9 mouse cellular contexts compared by ENCODE assay signal in genomic region chr3:65441586-65442111, GRCm38 (mm10). TPM values are rescaled to one million over a fixed set of nuclear protein-coding genes. Genes with fewer than 3 reads are reported as not detected.
DNase-seq lines count a peak whose midpoint lies in the region; ATAC-seq and TF ChIP-seq lines count a peak whose summit lies in the region.
"Had no signal": no experiment of that assay in that cellular context is flagged by ENCODE, and none has a peak within 500 bp of the region (broad histone marks: within the 10 kb centered on the region; RNA-seq: fewer than 3 reads in every experiment).

No protein-coding gene starts in this region.

- no peaks in the 10 kb centered on the region for H3K9me3 ChIP-seq in hindbrain, embryonic 13.5 days
- no peaks in the 10 kb centered on the region for H3K9me3 ChIP-seq in stomach, postnatal 0 days (ENCODE audit: control insufficient read depth, low read length)

- peak; percentile 23 to 25 for DNase-seq in urinary bladder, postnatal 36 days (ENCODE audit: low spot score in 2 of 2)
- no peak for DNase-seq in urinary bladder, adult 18-20 months (ENCODE audit: low spot score in 2 of 2)
- peak; percentile 66 to 72 for DNase-seq in frontal cortex, adult 2 months (ENCODE audit: extremely low spot score in 1 of 2, low spot score in 1 of 2)
- DNase-seq in layer of hippocampus, postnatal 25 days (ENCODE audit: extremely low spot score in 1 of 2, low spot score in 1 of 2), result peak; percentile 17 to 20
- no peak for DNase-seq in stomach, postnatal 0 days (ENCODE audit: low spot score)
- DNase-seq in adrenal gland, postnatal 25 days, result no peak

- H3K4me1 ChIP-seq in hindbrain, embryonic 13.5 days (replicated peaks), result peaks cover 10% of the 10 kb centered on the region
- no peaks in the 10 kb centered on the region for H3K4me1 ChIP-seq in stomach, postnatal 0 days (replicated peaks; ENCODE audit: control insufficient read depth, insufficient read depth)

- H3K4me2 ChIP-seq in hindbrain, embryonic 13.5 days, result no peak overlapping the region
- H3K4me2 ChIP-seq in stomach, postnatal 0 days (replicated peaks; ENCODE audit: low read depth), result peak overlapping the region; percentile 32; the same call in 1 of the 2 replicates

- no peak for TF ChIP-seq CTCF in stomach, postnatal 0 days (IDR thresholded peaks at IDR 0.05; ENCODE audit: low read depth)

- no peaks in the 10 kb centered on the region for H3K36me3 ChIP-seq in hindbrain, embryonic 13.5 days
- H3K36me3 ChIP-seq in stomach, postnatal 0 days (ENCODE audit: control insufficient read depth, insufficient read depth, low read length), result no peaks in the 10 kb centered on the region

- H3K27ac ChIP-seq in hindbrain, embryonic 13.5 days, result peak overlapping the region; percentile 68
- peak overlapping the region; percentile 75 for H3K27ac ChIP-seq in stomach, postnatal 0 days (replicated peaks)
- H3K27ac ChIP-seq: macrophage had no signal

- no peak for TF ChIP-seq EP300 in stomach, postnatal 0 days (optimal IDR thresholded peaks at IDR 0.05)

- no peak overlapping the region for H3K9ac ChIP-seq in hindbrain, embryonic 13.5 days
- H3K9ac ChIP-seq in stomach, postnatal 0 days (ENCODE audit: low read length), result peak overlapping the region; percentile 27; the same call in 1 of the 2 replicates

- no peaks in the 10 kb centered on the region for H3K27me3 ChIP-seq in hindbrain, embryonic 13.5 days
- no peaks in the 10 kb centered on the region for H3K27me3 ChIP-seq in stomach, postnatal 0 days (ENCODE audit: control insufficient read depth, insufficient read depth, low read length)

- peak; percentile 54 for ATAC-seq in hindbrain, embryonic 13.5 days (ENCODE audit: low FRiP score)
- 0 out of 2 replicates have a peak, but pooled peaks have one; percentile 12 for ATAC-seq in megakaryocyte, adult 5-6 weeks (ENCODE audit: poor library complexity, severe bottlenecking)
- ATAC-seq in stomach, postnatal 0 days (ENCODE audit: low FRiP score, low TSS enrichment), result peak; percentile 40; the same call in 1 of the 2 replicates

- H3K4me3 ChIP-seq in hindbrain, embryonic 13.5 days, result no peak overlapping the region
- no peak overlapping the region for H3K4me3 ChIP-seq in stomach, postnatal 0 days (ENCODE audit: low read depth, low read length)

- WGBS in hindbrain, embryonic 13.5 days, result 35% methylated on average over 8 of the region's 8 CpGs
- 42% methylated on average over 8 of the region's 8 CpGs for WGBS in stomach, postnatal 0 days

RNA-seq across cellular contexts. Expression of gene Ssr3, which starts 49.2 kb away (rescaled TPM):
- polyA plus RNA-seq in frontal cortex, adult 2 months (2012; rRNA removed), result 100 and 101 TPM in 2 replicates
- polyA plus RNA-seq in hindbrain, embryonic 13.5 days (2015; fragmentation: Nextera tagmentation; extraction: Ambion mirVana), result 171 and 174 TPM in 2 replicates
- 100 to 1,000 TPM in 1 of 2 experiments, 10 to 100 TPM in 1; 98.2 to 114 TPM for total RNA-seq in layer of hippocampus, postnatal 25 days (2021)
- total RNA-seq in megakaryocyte, adult 5-6 weeks (2015), result 220 and 234 TPM in 2 replicates
- 214 and 228 TPM in 2 replicates for total RNA-seq in megakaryocyte, adult 5-6 weeks (2017)
- polyA plus RNA-seq in stomach, postnatal 0 days (2015; fragmentation: Nextera tagmentation; extraction: Ambion mirVana), result 173 and 187 TPM in 2 replicates
- 146 and 165 TPM in 2 replicates for total RNA-seq in adrenal gland, postnatal 25 days (2021)

Comparison
In these comparisons a context has a peak if more than half of its experiments do, and no peak if none do; other contexts are left out.
1. DNase-seq: peak in urinary bladder, postnatal 36 days (2 of 2), frontal cortex, adult 2 months (2 of 2) and layer of hippocampus, postnatal 25 days (2 of 2); none in urinary bladder, adult 18-20 months (0 of 2), stomach, postnatal 0 days (single experiment) and adrenal gland, postnatal 25 days (single experiment).
2. Peak in every context shown above with its lines, with median percentiles within 50 percentile points of each other: ATAC-seq.